30 mouse cellular contexts compared by ENCODE assay signal in genomic region chr19:16484671-16485070, GRCm38 (mm10). TPM values are rescaled to one million over a fixed set of nuclear protein-coding genes. Genes with fewer than 3 reads are reported as not detected.
DNase-seq lines count a peak whose midpoint lies in the region; ATAC-seq and TF ChIP-seq lines count a peak whose summit lies in the region.
"Had no signal": no experiment of that assay in that cellular context is flagged by ENCODE, and none has a peak within 500 bp of the region (broad histone marks: within the 10 kb centered on the region; RNA-seq: fewer than 3 reads in every experiment).

No protein-coding gene starts in this region.

- H3K4me2 ChIP-seq in kidney, postnatal 0 days (ENCODE audit: low read length): no peak overlapping the region
- H3K4me2 ChIP-seq in kidney, embryonic 16.5 days (replicated peaks; ENCODE audit: low read depth, low read length): no peak overlapping the region
- H3K4me2 ChIP-seq: embryonic facial prominence, embryonic 13.5 days; forebrain, embryonic 12.5 days; heart, embryonic 15.5 days; limb, embryonic 15.5 days; liver, embryonic 13.5 days; midbrain, embryonic 11.5 days had no signal

- no peaks in the 10 kb centered on the region for H3K4me1 ChIP-seq in kidney, postnatal 0 days (replicated peaks; ENCODE audit: insufficient read depth, low read length)
- peaks cover 6% of the 10 kb centered on the region; the same call in 1 of the 2 replicates for H3K4me1 ChIP-seq in kidney, embryonic 16.5 days (ENCODE audit: insufficient read depth, low read length)
- H3K4me1 ChIP-seq in midbrain, embryonic 10.5 days: no peaks in the 10 kb centered on the region
- H3K4me1 ChIP-seq: forebrain, embryonic 12.5 days; heart, embryonic 15.5 days; limb, embryonic 10.5 days; limb, embryonic 15.5 days had no signal

- H3K4me3 ChIP-seq in kidney, postnatal 0 days (replicated peaks; ENCODE audit: low read depth, low read length): no peak overlapping the region
- H3K4me3 ChIP-seq in kidney, embryonic 16.5 days (ENCODE audit: low read length): no peak overlapping the region
- no peak overlapping the region for H3K4me3 ChIP-seq in midbrain, embryonic 10.5 days
- H3K4me3 ChIP-seq: embryonic facial prominence, embryonic 13.5 days; forebrain, embryonic 12.5 days; heart, embryonic 15.5 days; layer of hippocampus, adult 2 months; limb, embryonic 10.5 days; limb, embryonic 15.5 days; liver, embryonic 13.5 days had no signal

- WGBS in kidney, postnatal 0 days: 44% methylated on average over 5 of the region's 5 CpGs
- WGBS in kidney, embryonic 16.5 days: 37% methylated on average over 5 of the region's 5 CpGs
- 75% methylated on average over 5 of the region's 5 CpGs for WGBS in midbrain, embryonic 10.5 days

- no peak for TF ChIP-seq CTCF in kidney, postnatal 0 days (IDR thresholded peaks at IDR 0.05; ENCODE audit: low read depth)

- H3K27ac ChIP-seq in kidney, postnatal 0 days: no peak overlapping the region
- no peak overlapping the region for H3K27ac ChIP-seq in kidney, embryonic 16.5 days (ENCODE audit: low read length)
- H3K27ac ChIP-seq in midbrain, embryonic 10.5 days (replicated peaks): no peak overlapping the region
- H3K27ac ChIP-seq: embryonic facial prominence, embryonic 13.5 days; forebrain, embryonic 12.5 days; heart, embryonic 15.5 days; layer of hippocampus, adult 2 months; limb, embryonic 10.5 days; limb, embryonic 15.5 days; liver, embryonic 13.5 days had no signal

- no peak for ATAC-seq in kidney, postnatal 0 days (replicated peaks; ENCODE audit: low FRiP score, low read depth)
- ATAC-seq in kidney, embryonic 16.5 days (ENCODE audit: low FRiP score, low TSS enrichment): no peak
- ATAC-seq: forebrain, postnatal 0 days; hindbrain, embryonic 16.5 days; midbrain, embryonic 16.5 days had no signal

- no peaks in the 10 kb centered on the region for H3K36me3 ChIP-seq in kidney, postnatal 0 days (ENCODE audit: insufficient read depth, low read length)
- no peaks in the 10 kb centered on the region for H3K36me3 ChIP-seq in kidney, embryonic 16.5 days (ENCODE audit: insufficient read depth, low read length)
- no peaks in the 10 kb centered on the region for H3K36me3 ChIP-seq in midbrain, embryonic 10.5 days
- H3K36me3 ChIP-seq: embryonic facial prominence, embryonic 13.5 days; forebrain, embryonic 12.5 days; G1E; heart, embryonic 15.5 days; limb, embryonic 10.5 days; limb, embryonic 15.5 days; liver, embryonic 13.5 days had no signal

- peak; percentile 16 for DNase-seq in kidney, postnatal 0 days (ENCODE audit: low spot score)
- peak; percentile 5 for DNase-seq in adipocyte (ENCODE audit: low spot score)
- DNase-seq in adrenal gland, postnatal 36 days: peak; percentile 23 to 36
- no peak for DNase-seq in midbrain, embryonic 10.5 days (ENCODE audit: low spot score)
- DNase-seq in cerebellum, postnatal 10 days: no peak
- DNase-seq in lung, postnatal 4 days: no peak
- DNase-seq: cerebellum, adult 11-12 months; cerebellum, adult 9-11 months; forebrain, postnatal 0 days; gastrocnemius, postnatal 10 days; kidney, adult 11 months; kidney, postnatal 36 days; liver, embryonic 13.5 days; lung, adult 18-20 months; lung, postnatal 10 days; right cerebral cortex, postnatal 4 days; thymus, postnatal 4 days had no signal

- no peak overlapping the region for H3K9ac ChIP-seq in kidney, postnatal 0 days (ENCODE audit: low read depth, low read length)
- no peak overlapping the region for H3K9ac ChIP-seq in kidney, embryonic 16.5 days (replicated peaks; ENCODE audit: low read length)
- H3K9ac ChIP-seq: embryonic facial prominence, embryonic 13.5 days; forebrain, embryonic 12.5 days; forebrain, postnatal 0 days; heart, embryonic 15.5 days; limb, embryonic 15.5 days; liver, embryonic 13.5 days had no signal

- no peaks in the 10 kb centered on the region for H3K9me3 ChIP-seq in kidney, postnatal 0 days (replicated peaks; ENCODE audit: low read length)
- no peaks in the 10 kb centered on the region for H3K9me3 ChIP-seq in kidney, embryonic 16.5 days (ENCODE audit: low read length)
- no peaks in the 10 kb centered on the region for H3K9me3 ChIP-seq in midbrain, embryonic 10.5 days (replicated peaks)
- H3K9me3 ChIP-seq: embryonic facial prominence, embryonic 13.5 days; forebrain, embryonic 12.5 days; G1E; heart, embryonic 15.5 days; limb, embryonic 10.5 days; limb, embryonic 15.5 days; liver, embryonic 13.5 days had no signal

- H3K27me3 ChIP-seq in kidney, postnatal 0 days (ENCODE audit: insufficient read depth, low read length): no peaks in the 10 kb centered on the region
- no peaks in the 10 kb centered on the region for H3K27me3 ChIP-seq in kidney, embryonic 16.5 days (ENCODE audit: insufficient read depth, low read length)
- no peaks in the 10 kb centered on the region for H3K27me3 ChIP-seq in midbrain, embryonic 10.5 days (ENCODE audit: low read depth, poor library complexity, severe bottlenecking)
- H3K27me3 ChIP-seq: CH12.LX; embryonic facial prominence, embryonic 13.5 days; forebrain, embryonic 12.5 days; heart, embryonic 15.5 days; limb, embryonic 15.5 days; liver, embryonic 13.5 days had no signal

RNA-seq across cellular contexts. Expression of gene Gna14, which starts 49.1 kb away (rescaled TPM):
- 9.8 and 11.8 TPM in 2 replicates for polyA plus RNA-seq in kidney, postnatal 0 days (2015; fragmentation: Nextera tagmentation; extraction: Ambion mirVana)
- 14.0 and 14.2 TPM in 2 replicates for polyA plus RNA-seq in kidney, embryonic 16.5 days (2015; fragmentation: Nextera tagmentation; extraction: Ambion mirVana)
- 10 to 100 TPM; 33.6 to 50.6 TPM for total RNA-seq in adrenal gland, postnatal 36 days (2021)
- polyA plus RNA-seq in midbrain, embryonic 10.5 days (2016; fragmentation: Nextera tagmentation; extraction: Ambion mirVana): 0.19 and 0.58 TPM in 2 replicates
- total RNA-seq: G1E; neutrophil, adult 5-6 weeks had no signal
- polyA plus RNA-seq: G1E had no signal

Comparison
In these comparisons a context has a peak if more than half of its experiments do, and no peak if none do; other contexts are left out.
1. DNase-seq: peak in kidney, postnatal 0 days (single experiment), adipocyte (single experiment) and adrenal gland, postnatal 36 days (2 of 2); none in midbrain, embryonic 10.5 days (single experiment), cerebellum, postnatal 10 days (0 of 2) and lung, postnatal 4 days (0 of 2).